ENCODE assay signal across 9 mouse cellular contexts in genomic region chr1:134360656-134361055, GRCm38 (mm10). TPM values are rescaled to one million over a fixed set of nuclear protein-coding genes. Genes with fewer than 3 reads are reported as not detected.
DNase-seq lines count a peak whose midpoint lies in the region; ATAC-seq lines count a peak whose summit lies in the region.
"Had no signal": no experiment of that assay in that cellular context is flagged by ENCODE, and none has a peak within 500 bp of the region (broad histone marks: within the 10 kb centered on the region; RNA-seq: fewer than 3 reads in every experiment).

No protein-coding gene starts in this region.

- WGBS in neural tube, embryonic 11.5 days: 86% methylated on average over 7 of the region's 7 CpGs
- WGBS in forebrain, embryonic 11.5 days: 83% methylated on average over 7 of the region's 7 CpGs
- 73% methylated on average over 7 of the region's 7 CpGs for WGBS in limb, embryonic 15.5 days

- H3K4me2 ChIP-seq in neural tube, embryonic 11.5 days (ENCODE audit: low read depth): peak overlapping the region; percentile 80
- peak overlapping the region; percentile 70 for H3K4me2 ChIP-seq in forebrain, embryonic 11.5 days (ENCODE audit: low read depth, low read length, severe bottlenecking)
- H3K4me2 ChIP-seq in limb, embryonic 15.5 days: peak overlapping the region; percentile 63

- H3K27me3 ChIP-seq in neural tube, embryonic 11.5 days (ENCODE audit: control insufficient read depth, insufficient read depth, low read length): no peaks in the 10 kb centered on the region
- H3K27me3 ChIP-seq in forebrain, embryonic 11.5 days (ENCODE audit: control insufficient read depth, insufficient read depth, low read length): no peaks in the 10 kb centered on the region
- H3K27me3 ChIP-seq in limb, embryonic 15.5 days: no peaks in the 10 kb centered on the region

- H3K9ac ChIP-seq in neural tube, embryonic 11.5 days (ENCODE audit: low read length): peak overlapping the region; percentile 95
- no peak overlapping the region; the same call in 1 of the 2 replicates for H3K9ac ChIP-seq in forebrain, embryonic 11.5 days (ENCODE audit: low read length)
- H3K9ac ChIP-seq in limb, embryonic 15.5 days: no peak overlapping the region

- H3K4me3 ChIP-seq in neural tube, embryonic 11.5 days (ENCODE audit: low read depth, low read length): peak overlapping the region; percentile 84
- peak overlapping the region; percentile 89 for H3K4me3 ChIP-seq in forebrain, embryonic 11.5 days (ENCODE audit: low read depth, low read length)
- H3K4me3 ChIP-seq in limb, embryonic 15.5 days: peak overlapping the region; percentile 87

- ATAC-seq in neural tube, embryonic 11.5 days (ENCODE audit: insufficient read depth, low FRiP score, low TSS enrichment): no peak
- ATAC-seq in forebrain, embryonic 11.5 days (replicated peaks; ENCODE audit: low FRiP score): no peak
- ATAC-seq in limb, embryonic 15.5 days (ENCODE audit: insufficient number of reproducible peaks, low FRiP score, low TSS enrichment, low read depth): no peak

- H3K36me3 ChIP-seq in neural tube, embryonic 11.5 days (ENCODE audit: control insufficient read depth, insufficient read depth, low read length): peaks cover 7% of the 10 kb centered on the region
- H3K36me3 ChIP-seq in forebrain, embryonic 11.5 days (ENCODE audit: control insufficient read depth, insufficient read depth, low read length): peaks cover 8% of the 10 kb centered on the region
- peaks cover 25% of the 10 kb centered on the region for H3K36me3 ChIP-seq in limb, embryonic 15.5 days

- H3K4me1 ChIP-seq in neural tube, embryonic 11.5 days (ENCODE audit: control insufficient read depth, insufficient read depth, low read length): peaks cover 4% of the 10 kb centered on the region
- peaks cover 3% of the 10 kb centered on the region for H3K4me1 ChIP-seq in forebrain, embryonic 11.5 days (replicated peaks; ENCODE audit: control insufficient read depth, insufficient read depth, low read length)
- peaks cover 8% of the 10 kb centered on the region; the same call in 1 of the 2 replicates for H3K4me1 ChIP-seq in limb, embryonic 15.5 days

- H3K9me3 ChIP-seq in neural tube, embryonic 11.5 days (ENCODE audit: control insufficient read depth, low read length): no peaks in the 10 kb centered on the region
- no peaks in the 10 kb centered on the region for H3K9me3 ChIP-seq in forebrain, embryonic 11.5 days (ENCODE audit: control insufficient read depth, low read length)
- H3K9me3 ChIP-seq in limb, embryonic 15.5 days: no peaks in the 10 kb centered on the region

- no peak overlapping the region for H3K27ac ChIP-seq in neural tube, embryonic 11.5 days (ENCODE audit: low read depth, low read length)
- no peak overlapping the region for H3K27ac ChIP-seq in forebrain, embryonic 11.5 days (ENCODE audit: low read depth, low read length)
- H3K27ac ChIP-seq in limb, embryonic 15.5 days: no peak overlapping the region

- DNase-seq in neural tube, embryonic 11.5 days (ENCODE audit: low spot score): no peak
- DNase-seq in neural tube, embryonic 10.5 days (ENCODE audit: extremely low spot score, low spot score): no peak
- DNase-seq in forebrain, embryonic 11.5 days (ENCODE audit: low spot score): no peak
- no peak for DNase-seq in frontal cortex, postnatal 25 days (ENCODE audit: low spot score in 2 of 2)
- no peak for DNase-seq in adrenal gland, adult 2 months
- no peak for DNase-seq in kidney, adult 8-10 months
- DNase-seq: lung, adult 18-20 months had no signal

RNA-seq across cellular contexts. Expression of gene Tmem183a, which starts 1.1 kb away (rescaled TPM):
- 117 and 120 TPM in 2 replicates for polyA plus RNA-seq in neural tube, embryonic 11.5 days (2014; fragmentation: Nextera tagmentation; extraction: Ambion mirVana)
- polyA plus RNA-seq in forebrain, embryonic 11.5 days (2014; fragmentation: Nextera tagmentation; extraction: Ambion mirVana): 133 and 145 TPM in 2 replicates
- 80.2 and 80.3 TPM in 2 replicates for polyA plus RNA-seq in limb, embryonic 15.5 days (2015; fragmentation: Nextera tagmentation; extraction: Ambion mirVana)
- total RNA-seq in adrenal gland, adult 2 months (2021): 10 to 100 TPM; 50.0 to 55.4 TPM
- polyA plus RNA-seq in adrenal gland, adult 2 months (2012; rRNA removed): 37.4 and 40.7 TPM in 2 replicates

RNA-seq across cellular contexts. Expression of gene 4933406M09Rik, which starts 25.1 kb away (rescaled TPM):
- not detected in 2 replicates for polyA plus RNA-seq in neural tube, embryonic 11.5 days (2014; fragmentation: Nextera tagmentation; extraction: Ambion mirVana)
- not detected in 2 replicates for polyA plus RNA-seq in forebrain, embryonic 11.5 days (2014; fragmentation: Nextera tagmentation; extraction: Ambion mirVana)
- polyA plus RNA-seq in limb, embryonic 15.5 days (2015; fragmentation: Nextera tagmentation; extraction: Ambion mirVana): not detected in 2 replicates
- total RNA-seq in adrenal gland, adult 2 months (2021): not detected
- polyA plus RNA-seq in adrenal gland, adult 2 months (2012; rRNA removed): not detected in 2 replicates
- total RNA-seq: common myeloid progenitor, adult 5-6 weeks had no signal

RNA-seq across cellular contexts. Expression of gene Ppfia4, which starts 27.9 kb away (rescaled TPM):
- polyA plus RNA-seq in neural tube, embryonic 11.5 days (2014; fragmentation: Nextera tagmentation; extraction: Ambion mirVana): 3.9 and 4.6 TPM in 2 replicates
- polyA plus RNA-seq in forebrain, embryonic 11.5 days (2014; fragmentation: Nextera tagmentation; extraction: Ambion mirVana): 1.7 and 2.5 TPM in 2 replicates
- polyA plus RNA-seq in limb, embryonic 15.5 days (2015; fragmentation: Nextera tagmentation; extraction: Ambion mirVana): 7.5 and 11.1 TPM in 2 replicates
- total RNA-seq in adrenal gland, adult 2 months (2021): 1 to 10 TPM in 1 of 2 experiments, under 1 TPM in 1; 0.86 to 1.5 TPM
- 6.8 and 8.0 TPM in 2 replicates for polyA plus RNA-seq in adrenal gland, adult 2 months (2012; rRNA removed)

RNA-seq across cellular contexts. Expression of gene Cyb5r1, which starts 44.7 kb away (rescaled TPM):
- 22.9 and 28.8 TPM in 2 replicates for polyA plus RNA-seq in neural tube, embryonic 11.5 days (2014; fragmentation: Nextera tagmentation; extraction: Ambion mirVana)
- 24.5 and 25.8 TPM in 2 replicates for polyA plus RNA-seq in forebrain, embryonic 11.5 days (2014; fragmentation: Nextera tagmentation; extraction: Ambion mirVana)
- polyA plus RNA-seq in limb, embryonic 15.5 days (2015; fragmentation: Nextera tagmentation; extraction: Ambion mirVana): 38.8 and 44.2 TPM in 2 replicates
- 10 to 100 TPM; 34.2 to 82.9 TPM for total RNA-seq in adrenal gland, adult 2 months (2021)
- polyA plus RNA-seq in adrenal gland, adult 2 months (2012; rRNA removed): 81.8 and 85.3 TPM in 2 replicates

RNA-seq across cellular contexts. Expression of gene Adipor1, which starts 54.5 kb away (rescaled TPM):
- polyA plus RNA-seq in neural tube, embryonic 11.5 days (2014; fragmentation: Nextera tagmentation; extraction: Ambion mirVana): 81.2 and 83.8 TPM in 2 replicates
- polyA plus RNA-seq in forebrain, embryonic 11.5 days (2014; fragmentation: Nextera tagmentation; extraction: Ambion mirVana): 77.0 and 77.8 TPM in 2 replicates
- 102 and 109 TPM in 2 replicates for polyA plus RNA-seq in limb, embryonic 15.5 days (2015; fragmentation: Nextera tagmentation; extraction: Ambion mirVana)
- 100 to 1,000 TPM; 123 to 129 TPM for total RNA-seq in adrenal gland, adult 2 months (2021)
- 328 and 482 TPM in 2 replicates for polyA plus RNA-seq in adrenal gland, adult 2 months (2012; rRNA removed)
